Mouse (Mus musculus) ES-Bruce4 (cell line): ENCODE measurements at regions not wholly inside any gene's neighbourhood (a gene's known extent, or its start where the extent isn't known, plus 50 kb on each side); places are given as distances from the start of the nearest gene placed in this dataset.

Experiments
- CTCF ChIP-seq: IDR thresholded peaks from one replicate; pipeline ENCODE4 v1.8.1; 2011; ENCODE audit warnings: low read depth, low read length
- EP300 ChIP-seq: IDR thresholded peaks from 2 replicates; pipeline ENCODE4 v1.6.1; 2011; ENCODE audit warnings: low read depth, low read length; ENCODE audit not compliant: insufficient read depth
- POLR2A ChIP-seq: IDR thresholded peaks from one replicate; pipeline ENCODE4 v1.8.1; 2011; ENCODE audit warnings: low read length; ENCODE audit not compliant: insufficient read depth

DNA sequence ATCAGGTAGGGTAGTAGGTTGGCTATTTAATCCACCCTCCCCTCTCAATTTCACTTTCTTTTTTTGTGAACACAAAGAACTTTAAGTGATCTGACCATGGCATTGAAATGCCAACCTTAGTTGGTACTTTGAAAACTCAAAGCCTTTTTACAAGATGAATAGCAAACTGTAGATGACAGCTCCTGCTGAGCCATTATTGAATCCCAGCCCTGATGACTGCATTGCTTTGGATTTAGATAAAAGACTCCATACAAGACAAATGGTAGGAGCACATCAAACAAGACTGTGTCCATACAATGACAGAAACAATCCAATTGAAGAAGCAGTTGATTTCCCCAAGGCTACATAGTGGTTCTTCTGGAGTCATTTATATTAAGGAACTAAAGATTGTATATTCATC, 726.5 kb upstream of the Adgra3 start:
- TF ChIP-seq POLR2A (no peak), CTCF (no peak), EP300 (no peak)
